Mouse (Mus musculus) testis, adult 2 months (tissue): Measurements from ENCODE around the gene Rps28. TPM values are rescaled to one million over a fixed set of nuclear protein-coding genes. Genes with fewer than 3 reads are reported as not detected.
"Not testable (repeated sequence)": the region's sequence is repeated elsewhere in the genome, so short reads cannot be mapped to it uniquely, and the experiment has no call there.

Experiments
- H3K27ac ChIP-seq: fragments of 200-500 bp; 2 replicates; pipeline ENCODE4 v1.5.1; 2012; ENCODE audit warnings: low read depth, low read length; ENCODE audit not compliant: control insufficient read depth, insufficient read depth
- H3K27me3 ChIP-seq: fragments of 200-500 bp; 2 replicates; pipeline ENCODE4 v1.6.1; 2012; ENCODE audit warnings: mild to moderate bottlenecking, low read length, moderate library complexity; ENCODE audit not compliant: control insufficient read depth, insufficient read depth
- H3K36me3 ChIP-seq: fragments of 200-500 bp; 2 replicates; pipeline ENCODE4 v1.6.1; 2012; ENCODE audit warnings: mild to moderate bottlenecking, low read length; ENCODE audit not compliant: control insufficient read depth, insufficient read depth
- H3K4me1 ChIP-seq: fragments of 200-500 bp; 2 replicates; pipeline ENCODE4 v1.6.1; 2012; ENCODE audit warnings: low read length; ENCODE audit not compliant: control insufficient read depth, insufficient read depth
- H3K4me3 ChIP-seq: fragments of 200-500 bp; 2 replicates; pipeline ENCODE4 v1.5.1; 2012; ENCODE audit warnings: low read depth, mild to moderate bottlenecking, low read length, moderate library complexity, mixed read lengths; ENCODE audit not compliant: control insufficient read depth
- CTCF ChIP-seq: fragments of 200-500 bp; IDR thresholded peaks from 2 replicates; pipeline ENCODE4 v1.5.1; 2012; ENCODE audit warnings: low read depth, mild to moderate bottlenecking, inconsistent platforms, low read length, moderate library complexity; ENCODE audit not compliant: control insufficient read depth, insufficient read depth, insufficient replicate concordance
- POLR2A ChIP-seq: fragments of 200-500 bp; IDR thresholded peaks from 2 replicates; pipeline ENCODE4 v1.6.1; 2012; ENCODE audit warnings: low read depth, mild to moderate bottlenecking, inconsistent platforms, low read length, moderate library complexity; ENCODE audit not compliant: control insufficient read depth
- polyA plus RNA-seq: library from polyadenylated mRNA; depleted of rRNA; stranded (reverse); fragments of >200 nt; gene quantifications from 2 replicates; pipeline ENCODE4 v1.2.3, GENCODE M21; 2012; rRNA removed

The Rps28 gene
- 716 and 819 TPM in 2 replicates for polyA plus RNA-seq

GRCm38 (mm10) chr17:33824084-33824996 is at the start of gene Rps28, which contains the start of gene Ndufa7:
TSS of gene Rps28 (minus strand) at chr17:33824562.
TSS of gene Ndufa7 (plus strand) at chr17:33824572.
- Histone ChIP-seq H3K4me3 (peak within 1 kb of the TSS; percentile 98), H3K27ac (peak within 1 kb of the TSS; percentile 93), H3K36me3 (peaks cover 2% of the 10 kb centered on the region; the same call in 1 of the 2 replicates), H3K27me3 (no peaks in the 10 kb centered on the region), H3K4me1 (peaks cover 2% of the 10 kb centered on the region)
- TF ChIP-seq CTCF: no peak
- TF ChIP-seq POLR2A: peak; percentile 100

- not testable (repeated sequence) for H3K27ac ChIP-seq, H3K4me1 ChIP-seq
These were observed 49.2 kb upstream of the Rps28 start, which contains the start of gene Gm7029 for GRCm38 (mm10) chr17:33873537-33873936. TSS of gene Gm7029 (plus strand) at chr17:33873837.

DNA sequence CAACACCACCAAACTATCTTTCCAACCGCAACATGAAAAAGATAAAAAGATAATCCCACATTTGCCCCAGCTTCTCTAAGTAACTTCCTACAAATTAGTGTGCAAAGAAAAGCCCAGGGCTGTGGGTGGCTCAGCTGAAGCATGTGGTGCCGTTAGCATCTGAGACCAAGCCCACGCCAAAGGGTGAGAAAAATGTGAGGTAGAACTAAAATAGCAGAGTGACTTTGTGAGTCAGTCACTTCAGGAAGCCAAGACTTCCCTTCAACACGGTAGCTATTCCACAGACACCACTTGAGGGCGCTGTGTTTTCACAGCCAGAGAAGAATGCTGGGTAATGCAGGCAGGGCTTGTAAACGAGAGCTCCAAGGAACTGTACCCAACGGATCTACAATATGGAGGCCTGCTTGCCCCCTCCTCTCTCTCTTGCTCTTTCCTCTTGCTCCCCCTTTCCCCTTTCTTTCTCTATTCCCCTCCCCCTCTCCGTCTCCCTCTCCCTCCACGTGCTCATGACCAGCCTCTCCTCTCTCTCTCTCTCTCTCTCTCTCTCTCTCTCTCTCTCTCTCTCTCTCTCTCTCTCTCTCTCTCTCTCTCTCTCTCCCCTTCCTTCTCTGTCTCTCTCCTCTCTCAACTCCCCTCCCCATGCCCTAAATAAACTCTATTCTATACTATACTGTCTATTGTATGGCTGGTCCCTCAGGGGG is 41.1 kb upstream of the Rps28 start:
- no peak for TF ChIP-seq POLR2A
- peak; percentile 41; the same call in 1 of the 2 replicates for TF ChIP-seq CTCF
- H3K4me1 ChIP-seq: peaks cover 4% of the 10 kb centered on the region

More at GRCm38 (mm10) chr17:33873537-33873936, 49.2 kb upstream of the Rps28 start, which contains the start of gene Gm7029:
- H3K4me3 ChIP-seq, H3K36me3 ChIP-seq, H3K27me3 ChIP-seq: not testable (repeated sequence)

DNA sequence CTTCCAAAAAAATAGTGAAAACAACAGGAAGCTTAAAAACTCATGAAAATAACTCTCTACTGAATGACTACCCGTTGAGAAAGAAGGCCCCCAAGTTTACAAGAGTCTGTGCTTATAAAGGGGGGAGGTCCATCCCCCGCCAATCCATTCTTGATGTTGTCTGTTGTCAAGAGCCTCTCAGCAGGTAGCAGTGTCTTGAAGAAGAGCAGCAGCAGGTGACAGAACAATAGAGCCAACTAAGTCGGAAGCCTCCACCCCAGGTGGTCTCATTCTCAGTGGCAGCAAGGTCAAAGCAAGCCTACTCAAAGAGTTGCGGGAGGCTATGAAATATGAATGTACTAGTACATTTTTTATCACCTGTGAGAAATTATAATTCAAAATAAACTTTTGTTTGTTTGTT is 33.5 kb upstream of the Rps28 start:
- H3K36me3 ChIP-seq: no peaks in the 10 kb centered on the region
- no peaks in the 10 kb centered on the region for H3K4me1 ChIP-seq
- H3K27me3 ChIP-seq: no peaks in the 10 kb centered on the region
- H3K27ac ChIP-seq: no peak overlapping the region
- no peak overlapping the region for H3K4me3 ChIP-seq
- no peak for TF ChIP-seq CTCF
- TF ChIP-seq POLR2A: no peak

More for the DNA sequence above, 41.1 kb upstream of the Rps28 start:
- no peak overlapping the region for H3K4me3 ChIP-seq
- H3K36me3 ChIP-seq: no peaks in the 10 kb centered on the region
- H3K27ac ChIP-seq: no peak overlapping the region
- no peaks in the 10 kb centered on the region for H3K27me3 ChIP-seq

GRCm38 (mm10) chr17:33851331-33851730 is 27.0 kb upstream of the Rps28 start:
- Histone ChIP-seq H3K4me1 (no peaks in the 10 kb centered on the region), H3K4me3 (no peak overlapping the region), H3K27ac (no peak overlapping the region), H3K36me3 (peaks cover 2% of the 10 kb centered on the region), H3K27me3 (no peaks in the 10 kb centered on the region)
- TF ChIP-seq CTCF: no peak
- no peak for TF ChIP-seq POLR2A

GRCm38 (mm10) chr17:33848139-33848538 is 23.8 kb upstream of the Rps28 start:
- Histone ChIP-seq H3K4me3 (no peak overlapping the region), H3K27me3 (no peaks in the 10 kb centered on the region), H3K27ac (no peak overlapping the region), H3K36me3 (peaks cover 2% of the 10 kb centered on the region), H3K4me1 (no peaks in the 10 kb centered on the region)
- TF ChIP-seq POLR2A: no peak
- no peak for TF ChIP-seq CTCF

GRCm38 (mm10) chr17:33844196-33844595 is 19.8 kb upstream of the Rps28 start:
- Histone ChIP-seq H3K36me3 (peaks cover 2% of the 10 kb centered on the region), H3K27me3 (no peaks in the 10 kb centered on the region), H3K4me1 (no peaks in the 10 kb centered on the region), H3K4me3 (peak overlapping the region; percentile 75), H3K27ac (peak overlapping the region; percentile 25)
- no peak for TF ChIP-seq CTCF
- no peak for TF ChIP-seq POLR2A
